Mouse (Mus musculus) heart, embryonic 15.5 days (tissue): ENCODE measurements around the gene Gaa. TPM values are rescaled to one million over a fixed set of nuclear protein-coding genes. Genes with fewer than 3 reads are reported as not detected.

Source experiments
- ATAC-seq: fragments of 200-750 bp; cut with Nextera tagmentation; replicated peaks from 2 replicates; pipeline ENCODE4 v1.8.0; 2017; ENCODE audit warnings: low read depth, moderate TSS enrichment; ENCODE audit not compliant: insufficient number of reproducible peaks, insufficient read depth, low FRiP score
- H3K27ac ChIP-seq: fragments of 300-500 bp; sonication (generic); 2 replicates; pipeline ENCODE4 v1.5.1; 2015; ENCODE audit warnings: mild to moderate bottlenecking, inconsistent platforms
- H3K27me3 ChIP-seq: fragments of 300-500 bp; sonication (generic); 2 replicates; pipeline ENCODE4 v1.6.1; 2015; ENCODE audit warnings: inconsistent platforms
- H3K36me3 ChIP-seq: fragments of 300-500 bp; sonication (generic); 2 replicates; pipeline ENCODE4 v1.6.1; 2015; ENCODE audit warnings: mild to moderate bottlenecking, inconsistent platforms
- H3K4me1 ChIP-seq: fragments of 300-500 bp; sonication (generic); replicated peaks from 2 replicates; pipeline ENCODE4 v1.6.1; 2015; ENCODE audit warnings: inconsistent platforms
- H3K4me2 ChIP-seq: fragments of 300-500 bp; sonication (generic); 2 replicates; pipeline ENCODE4 v1.6.1; 2015; ENCODE audit warnings: inconsistent platforms, mild to moderate bottlenecking, moderate library complexity
- H3K4me3 ChIP-seq: fragments of 300-500 bp; sonication (generic); 2 replicates; pipeline ENCODE4 v1.5.1; 2015; ENCODE audit warnings: mild to moderate bottlenecking, inconsistent platforms
- H3K9ac ChIP-seq: fragments of 300-500 bp; sonication (generic); 2 replicates; pipeline ENCODE4 v1.6.1; 2015; ENCODE audit warnings: mild to moderate bottlenecking, inconsistent platforms
- H3K9me3 ChIP-seq: fragments of 300-500 bp; sonication (generic); replicated peaks from 2 replicates; pipeline ENCODE4 v1.6.1; 2016; ENCODE audit warnings: inconsistent platforms
- WGBS: fragments of 180-500 bp; shearing (Covaris S2); methylation state at CpG from one replicate; pipeline ENCODE4 v1.1.7; 2015; ENCODE audit warnings: mixed read lengths; 5-methylcytosine and 5-hydroxymethylcytosine counted together
- polyA plus RNA-seq: library from polyadenylated mRNA; unstranded; fragments of >200 nt; fragmentation: Nextera tagmentation; extraction: Ambion mirVana; gene quantifications from 2 replicates; pipeline ENCODE4 v1.2.1, GENCODE M21; 2015

Gene Gaa
- 74.7 and 97.9 TPM in 2 replicates for polyA plus RNA-seq

DNA sequence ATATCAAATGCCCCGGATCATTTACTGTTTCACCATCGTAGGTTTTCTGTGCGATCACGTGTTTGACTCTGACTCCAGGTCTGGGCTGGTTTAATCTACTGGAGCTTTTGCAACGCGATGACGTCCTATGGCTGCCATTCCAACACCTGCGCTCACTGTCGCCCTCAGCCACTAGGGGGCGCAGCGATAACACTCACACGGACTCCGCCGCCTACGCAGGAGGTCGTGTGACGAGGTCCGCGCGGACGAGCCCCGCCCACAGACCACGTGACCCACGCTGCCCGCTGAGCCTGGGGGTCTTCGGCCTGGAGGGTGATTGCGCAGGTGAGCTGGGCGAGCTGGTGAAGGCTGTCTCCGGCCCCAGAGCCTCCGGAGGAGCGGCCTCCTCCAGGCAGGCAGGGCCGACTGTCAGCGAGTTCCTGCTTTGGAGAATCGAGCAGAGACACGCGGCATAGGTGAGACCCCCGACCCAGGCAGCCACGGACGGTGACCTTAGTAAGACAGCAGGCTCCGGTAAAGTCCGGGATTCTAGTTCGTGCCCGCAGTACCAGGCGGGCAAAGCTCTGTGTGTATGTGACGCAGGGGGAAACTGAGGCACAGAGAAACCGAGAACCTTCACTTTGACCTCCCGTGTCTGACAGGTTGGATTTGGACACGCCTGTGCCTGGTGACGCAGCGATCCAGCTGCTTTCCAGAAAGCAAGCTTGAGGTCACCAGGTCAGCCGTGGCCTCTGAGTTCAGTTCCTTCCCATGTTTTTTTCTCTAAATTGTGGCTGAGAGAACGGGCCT is at the start of gene Gaa:
Gaa (plus strand) TSS at position 120 of the 789 bp plus-strand sequence.
- peak; percentile 85 for ATAC-seq
- Histone ChIP-seq H3K9me3 (no peaks in the 10 kb centered on the region), H3K4me2 (peak within 1 kb of the TSS; percentile 88), H3K9ac (peak within 1 kb of the TSS; percentile 78), H3K27me3 (no peaks in the 10 kb centered on the region), H3K4me3 (peak within 1 kb of the TSS; percentile 73), H3K36me3 (peaks cover 7% of the 10 kb centered on the region; the same call in 1 of the 2 replicates), H3K27ac (peak within 1 kb of the TSS; percentile 50; the same call in 1 of the 2 replicates), H3K4me1 (peaks cover 18% of the 10 kb centered on the region)
- 3% methylated on average over 52 of the region's 52 CpGs for WGBS

DNA sequence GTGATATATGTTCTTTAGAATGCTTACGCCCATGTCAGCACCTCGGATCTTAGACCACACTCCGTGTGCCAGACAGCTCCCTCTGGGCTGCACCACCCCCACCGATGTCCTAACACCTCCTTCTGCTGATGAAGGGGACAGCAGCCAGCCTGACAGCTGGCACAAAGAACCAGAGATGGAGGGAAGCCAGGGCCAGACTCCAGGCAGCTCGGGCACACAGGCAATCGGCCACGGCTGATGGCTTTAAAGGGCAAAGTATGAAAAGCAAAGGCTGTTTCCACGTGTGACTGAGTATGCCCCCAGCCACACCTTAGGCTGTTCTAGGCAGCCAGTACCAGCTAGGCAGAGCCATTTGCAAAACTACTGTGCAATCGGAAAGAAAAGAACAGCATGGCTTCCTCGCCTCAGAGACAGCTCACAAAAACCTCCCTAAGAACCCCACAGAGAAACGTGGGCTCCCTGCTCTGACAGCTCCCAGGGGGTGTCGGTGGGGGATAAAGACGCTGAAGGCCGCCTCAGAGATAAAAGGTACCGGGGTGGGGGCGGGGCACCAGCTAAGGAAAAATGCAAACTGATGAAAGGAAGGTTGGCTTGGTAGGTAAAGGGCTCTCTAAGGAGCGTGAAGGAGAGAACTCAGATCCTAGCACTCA is 47.7 kb upstream of the Gaa start:
- peak overlapping the region; percentile 36; the same call in 1 of the 2 replicates for H3K9ac ChIP-seq
- H3K27ac ChIP-seq: peak overlapping the region; percentile 78
- H3K27me3 ChIP-seq: no peaks in the 10 kb centered on the region
- ATAC-seq: peak; percentile 29; the same call in 1 of the 2 replicates
- H3K4me2 ChIP-seq: peak overlapping the region; percentile 48
- H3K4me1 ChIP-seq: peaks cover 64% of the 10 kb centered on the region
- 17% methylated on average over 17 of the region's 17 CpGs for WGBS
- H3K4me3 ChIP-seq: 0 out of 2 replicates have a peak overlapping the region, but pooled peaks have one; percentile 2
- no peaks in the 10 kb centered on the region for H3K36me3 ChIP-seq
- no peaks in the 10 kb centered on the region for H3K9me3 ChIP-seq

DNA sequence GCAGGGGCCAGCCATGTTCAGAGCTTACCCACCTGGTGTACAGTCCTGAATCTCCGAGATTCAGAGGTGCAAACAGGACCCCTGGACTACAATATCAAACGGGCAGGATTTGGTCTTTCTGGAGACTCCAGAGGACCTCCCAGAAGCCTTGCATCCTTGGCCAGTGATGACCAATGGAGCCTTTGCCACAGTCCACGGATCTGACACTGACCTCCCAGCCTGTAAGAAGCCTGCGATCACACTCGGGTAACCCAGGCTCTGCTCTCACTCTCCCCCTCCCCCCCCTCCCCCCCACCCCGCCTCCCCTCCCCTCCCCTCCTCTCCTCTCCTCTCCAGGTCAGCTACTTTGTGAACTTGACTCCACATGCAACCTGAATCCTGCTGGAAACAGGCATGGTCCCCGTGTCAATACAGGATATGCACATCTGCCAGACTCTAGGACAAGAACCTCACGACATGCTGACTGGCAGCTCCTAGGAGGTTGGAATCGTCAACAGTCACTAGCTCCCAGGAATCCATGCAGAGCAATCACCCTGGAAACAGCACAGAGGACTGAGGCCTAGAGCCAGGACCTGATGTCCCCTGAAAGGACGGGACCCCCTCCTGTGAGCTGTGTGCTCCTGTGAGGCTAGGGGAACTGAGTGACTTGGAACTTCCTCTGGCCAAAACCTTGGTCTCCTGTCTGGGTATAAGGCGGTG is 45.7 kb upstream of the Gaa start:
- Histone ChIP-seq H3K27ac (no peak overlapping the region), H3K4me2 (no peak overlapping the region), H3K27me3 (no peaks in the 10 kb centered on the region), H3K4me1 (peaks cover 53% of the 10 kb centered on the region), H3K9ac (no peak overlapping the region), H3K9me3 (no peaks in the 10 kb centered on the region), H3K36me3 (no peaks in the 10 kb centered on the region), H3K4me3 (no peak overlapping the region)
- ATAC-seq: no peak
- 52% methylated on average over 10 of the region's 11 CpGs for WGBS

DNA sequence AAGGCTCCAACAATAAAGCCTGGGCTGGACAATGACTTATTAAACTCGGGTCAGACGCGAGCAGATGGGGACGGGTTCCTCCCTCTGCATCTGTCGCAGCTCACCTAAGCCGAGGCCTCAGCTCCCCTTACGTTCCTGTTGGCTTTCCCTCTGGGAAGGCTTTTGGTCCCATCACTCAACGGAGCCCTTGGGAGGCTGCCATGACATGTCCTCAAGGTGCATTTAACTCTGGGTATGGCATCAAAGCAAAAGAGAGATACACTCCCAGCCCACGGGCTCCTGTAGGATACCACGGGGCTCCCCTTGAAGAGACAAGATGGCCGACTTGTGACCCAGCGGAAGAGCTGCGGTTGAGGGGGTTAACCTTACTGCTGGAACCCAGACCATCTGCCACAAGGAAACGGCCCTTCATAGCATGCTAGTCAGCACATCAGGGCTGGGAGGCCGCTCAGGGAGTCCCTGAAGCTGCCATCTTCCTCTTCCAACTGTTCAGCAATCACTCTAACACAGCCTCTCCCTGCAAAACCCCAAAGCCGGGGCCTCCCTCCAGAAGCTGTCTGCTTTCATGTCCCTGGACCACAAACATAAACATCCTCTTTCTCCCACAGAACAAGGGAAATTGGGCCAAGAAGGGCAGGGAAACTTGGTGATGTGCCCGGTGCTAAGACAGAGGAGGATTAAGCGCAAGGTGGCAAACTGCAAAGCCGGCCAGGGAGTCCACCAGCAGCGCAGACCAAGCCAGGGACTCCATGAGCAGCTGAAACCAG is 44.4 kb upstream of the Gaa start:
- Histone ChIP-seq H3K4me2 (no peak overlapping the region), H3K36me3 (no peaks in the 10 kb centered on the region), H3K4me1 (peaks cover 50% of the 10 kb centered on the region), H3K9me3 (no peaks in the 10 kb centered on the region), H3K9ac (no peak overlapping the region), H3K27ac (0 out of 2 replicates have a peak overlapping the region, but pooled peaks have one; percentile 11), H3K4me3 (no peak overlapping the region), H3K27me3 (no peaks in the 10 kb centered on the region)
- no peak for ATAC-seq
- WGBS: 76% methylated on average over 20 of the region's 20 CpGs

DNA sequence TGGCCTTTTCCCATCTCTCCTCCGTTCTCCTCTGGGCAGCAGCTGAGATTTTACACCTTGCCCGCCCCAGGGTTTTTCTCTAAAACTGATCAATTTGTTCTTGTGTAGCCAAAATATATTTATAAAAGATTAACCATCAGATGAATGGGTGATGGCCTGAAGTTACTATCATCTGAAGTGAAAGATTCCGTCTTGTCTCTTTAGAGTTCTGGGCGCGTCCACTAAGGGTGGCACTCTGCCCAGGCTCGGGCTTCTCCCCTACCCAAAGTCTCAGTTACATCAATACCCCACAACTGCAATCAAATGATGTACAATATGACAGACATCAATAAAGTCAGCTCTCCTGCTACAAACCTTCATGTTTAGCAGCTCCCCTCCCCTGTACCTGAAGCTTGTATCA is 42.8 kb upstream of the Gaa start:
- H3K4me1 ChIP-seq: peaks cover 49% of the 10 kb centered on the region
- WGBS: 93% methylated on average over 6 of the region's 6 CpGs
- no peak overlapping the region for H3K27ac ChIP-seq
- H3K9me3 ChIP-seq: no peaks in the 10 kb centered on the region
- H3K36me3 ChIP-seq: no peaks in the 10 kb centered on the region
- H3K9ac ChIP-seq: no peak overlapping the region
- H3K4me3 ChIP-seq: no peak overlapping the region
- H3K27me3 ChIP-seq: peaks cover 4% of the 10 kb centered on the region
- H3K4me2 ChIP-seq: no peak overlapping the region
- no peak for ATAC-seq

DNA sequence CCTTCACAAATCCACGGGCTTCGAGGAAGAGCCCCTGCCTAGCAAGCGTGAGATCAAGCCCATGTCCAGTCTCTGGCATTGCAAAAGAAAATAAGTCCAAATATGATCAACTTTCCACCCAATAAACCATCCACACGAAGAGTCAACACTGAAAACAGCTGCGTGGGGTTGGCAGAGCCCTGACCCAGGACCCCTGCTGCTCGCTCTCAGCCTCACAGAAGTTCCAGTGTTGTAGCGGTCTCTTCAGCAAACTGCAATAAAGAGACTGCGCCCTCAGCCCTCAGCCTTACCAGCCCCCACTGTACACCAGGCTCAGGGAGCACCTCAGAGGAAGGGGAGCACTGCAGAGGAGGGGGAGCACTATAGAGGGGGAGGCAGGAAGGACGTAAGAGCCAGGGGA is 42.1 kb upstream of the Gaa start:
- WGBS: 83% methylated on average over 9 of the region's 9 CpGs
- H3K36me3 ChIP-seq: no peaks in the 10 kb centered on the region
- H3K4me1 ChIP-seq: peaks cover 43% of the 10 kb centered on the region
- H3K4me2 ChIP-seq: no peak overlapping the region
- H3K4me3 ChIP-seq: no peak overlapping the region
- no peak overlapping the region for H3K27ac ChIP-seq
- peaks cover 8% of the 10 kb centered on the region for H3K27me3 ChIP-seq
- no peaks in the 10 kb centered on the region for H3K9me3 ChIP-seq
- no peak for ATAC-seq
- no peak overlapping the region for H3K9ac ChIP-seq

DNA sequence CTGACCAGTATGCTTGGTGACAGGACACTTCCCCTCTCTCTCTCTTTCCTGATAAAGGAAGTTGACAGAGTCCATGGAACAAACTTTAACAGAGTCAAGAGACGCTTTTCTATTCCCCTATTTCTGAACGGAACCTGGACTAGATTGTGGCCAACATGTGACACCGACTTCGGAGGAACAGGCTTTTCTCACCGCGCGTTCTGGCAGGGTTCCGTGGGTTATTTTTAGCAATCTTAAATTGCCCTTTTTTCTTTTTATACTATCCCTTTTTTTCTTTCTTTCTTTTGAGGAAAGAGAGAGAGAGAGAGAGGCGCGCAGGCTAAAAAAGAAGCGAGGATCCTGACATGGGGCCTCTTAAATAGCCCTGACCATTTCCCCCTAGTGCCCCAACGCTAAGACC is 40.1 kb upstream of the Gaa start:
- ATAC-seq: no peak
- no peaks in the 10 kb centered on the region for H3K9me3 ChIP-seq
- peaks cover 40% of the 10 kb centered on the region for H3K4me1 ChIP-seq
- H3K9ac ChIP-seq: peak overlapping the region; percentile 90
- peak overlapping the region; percentile 75 for H3K27ac ChIP-seq
- 2% methylated on average over 12 of the region's 12 CpGs for WGBS
- H3K36me3 ChIP-seq: no peaks in the 10 kb centered on the region
- H3K4me3 ChIP-seq: peak overlapping the region; percentile 86
- peaks cover 11% of the 10 kb centered on the region for H3K27me3 ChIP-seq
- H3K4me2 ChIP-seq: peak overlapping the region; percentile 99

DNA sequence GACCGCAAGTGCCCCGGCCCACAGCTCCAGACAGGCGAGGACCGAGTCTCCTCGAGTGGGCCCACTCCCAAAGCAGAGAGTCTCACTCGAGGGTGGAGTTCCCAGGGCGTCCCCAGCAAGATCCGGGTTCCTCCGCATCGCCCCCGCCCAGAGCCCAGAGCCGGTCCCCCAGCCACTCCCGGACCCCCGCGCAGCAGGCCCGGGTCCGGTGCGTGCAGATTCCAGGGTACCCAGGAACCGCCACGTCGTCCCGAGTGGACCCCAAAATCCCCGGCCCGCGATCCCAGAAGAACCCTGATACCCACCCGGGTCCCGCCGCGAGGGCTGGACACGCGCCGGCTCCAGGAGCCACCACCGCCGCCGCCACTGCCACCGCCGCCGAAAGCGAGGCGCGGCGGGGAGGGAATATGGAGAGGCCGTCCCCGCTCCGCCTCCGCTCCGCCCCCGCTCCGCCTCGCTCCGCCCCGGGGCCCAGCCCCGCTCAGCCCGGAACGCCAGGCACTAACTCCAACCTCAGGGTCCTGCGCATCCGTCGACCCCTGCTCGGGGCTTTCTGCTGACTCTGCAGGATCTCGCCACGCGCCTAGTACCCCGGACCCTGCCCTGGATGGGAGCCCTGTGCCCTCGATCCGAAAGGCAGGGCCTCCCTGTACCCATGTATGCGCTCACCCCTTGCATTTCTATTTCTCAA is 39.5 kb upstream of the Gaa start, which contains the start of the genes Tbc1d16 and Ccdc40:
Tbc1d16 (minus strand) TSS at position 409 of the 691 bp plus-strand sequence.
Ccdc40 (plus strand) TSS at position 482 of the 691 bp plus-strand sequence.
- H3K27me3 ChIP-seq: peaks cover 11% of the 10 kb centered on the region
- peak within 1 kb of the TSS; percentile 90 for H3K9ac ChIP-seq
- WGBS: under 1% methylated on average over 62 of the region's 66 CpGs
- peaks cover 33% of the 10 kb centered on the region for H3K4me1 ChIP-seq
- H3K27ac ChIP-seq: peak within 1 kb of the TSS; percentile 75
- peak; percentile 89 for ATAC-seq
- H3K9me3 ChIP-seq: no peaks in the 10 kb centered on the region
- no peaks in the 10 kb centered on the region for H3K36me3 ChIP-seq
- peak within 1 kb of the TSS; percentile 99 for H3K4me2 ChIP-seq
- peak within 1 kb of the TSS; percentile 86 for H3K4me3 ChIP-seq

DNA sequence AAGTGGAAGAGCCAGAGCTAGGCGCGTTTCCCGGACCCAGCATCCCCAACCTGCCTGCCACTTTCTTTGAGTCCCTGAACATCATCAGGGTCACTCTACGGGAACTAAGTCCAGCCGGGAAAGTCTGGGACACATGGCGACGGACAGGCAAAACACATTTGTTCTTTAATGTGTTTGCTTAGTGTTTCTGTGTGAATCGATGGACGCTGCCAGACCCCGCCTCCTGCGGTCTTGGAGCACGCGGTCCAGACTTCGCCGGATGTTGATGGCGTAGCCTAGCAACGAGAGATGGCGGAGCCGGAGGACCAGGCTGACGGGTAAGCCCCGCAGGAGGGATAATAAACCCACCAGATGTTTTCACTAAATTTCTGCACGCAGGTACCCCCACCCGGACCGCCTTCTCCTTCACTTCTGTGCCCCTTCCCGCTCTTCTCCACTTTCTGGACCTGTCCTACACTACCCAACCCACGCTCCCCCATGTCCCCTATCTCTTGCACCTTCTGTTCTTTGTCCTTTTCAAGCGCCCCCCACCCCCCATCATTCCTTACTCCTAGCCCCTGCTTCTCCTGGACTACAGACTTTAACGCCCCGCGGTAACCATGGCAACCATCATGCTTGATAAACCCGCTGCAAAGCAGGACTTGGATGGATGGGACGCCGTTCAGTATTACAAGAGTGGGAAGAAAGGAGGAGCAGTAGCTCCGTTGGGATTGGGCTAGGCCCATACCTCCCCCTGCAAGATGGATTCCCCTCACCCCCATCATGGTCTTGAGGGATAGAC is 38.7 kb upstream of the Gaa start:
- peaks cover 25% of the 10 kb centered on the region for H3K4me1 ChIP-seq
- no peaks in the 10 kb centered on the region for H3K9me3 ChIP-seq
- H3K27me3 ChIP-seq: peaks cover 11% of the 10 kb centered on the region
- no peaks in the 10 kb centered on the region for H3K36me3 ChIP-seq
- H3K4me2 ChIP-seq: peak overlapping the region; percentile 99
- peak overlapping the region; percentile 75; the same call in 1 of the 2 replicates for H3K27ac ChIP-seq
- 2% methylated on average over 34 of the region's 34 CpGs for WGBS
- H3K9ac ChIP-seq: peak overlapping the region; percentile 90
- peak; percentile 63; the same call in 1 of the 2 replicates for ATAC-seq
- peak overlapping the region; percentile 86 for H3K4me3 ChIP-seq
